Mouse (Mus musculus) Patski (cell line): Measurements from ENCODE around the gene Kalrn. TPM values are rescaled to one million over a fixed set of nuclear protein-coding genes. Genes with fewer than 3 reads are reported as not detected.

ENCODE experiments used
- ATAC-seq: fragments of 100-300 bp; one replicate; pipeline ENCODE4 v1.8.0; 2021
- CTCF ChIA-PET: fragments of 350-600 bp; sonication (Branson Sonifier 250); formaldehyde crosslinking; loops from one replicate; lab custom pipeline; 2022; ENCODE audit warnings: inconsistent platforms; lab: Charles Lee
- POLR2A ChIA-PET: fragments of 350-600 bp; sonication (Branson Sonifier 250); formaldehyde crosslinking; loops from one replicate; lab custom pipeline; 2022; ENCODE audit warnings: antibody characterized with exemption, inconsistent platforms; lab: Charles Lee
- DNase-seq: peaks from one replicate; pipeline ENCODE4 v3.0.0-alpha.2; 2011; ENCODE audit warnings: low read depth, low spot score
- H3K27me3 ChIP-seq: fragments of 371-371 bp; one replicate; pipeline ENCODE4 v1.5.1; 2021
- CTCF ChIP-seq: fragments of 100-300 bp; IDR thresholded peaks from one replicate; pipeline ENCODE4 v1.5.1; 2021
- in situ Hi-C: fragments of 300-500 bp; cut with MboI; formaldehyde crosslinking; loops from 3 replicates; pipeline ENCODE4 v1.11.1; 2018; ENCODE audit warnings: low pct_unique_long_range_greater_than_20kb, mixed read lengths
- polyA plus RNA-seq: library from polyadenylated mRNA; unstranded; gene quantifications from one replicate; pipeline ENCODE4 v1.2.3, GENCODE M21; 2021

Kalrn gene
- polyA plus RNA-seq, 1 experiment from 2014 or later: 25.1 TPM

DNA sequence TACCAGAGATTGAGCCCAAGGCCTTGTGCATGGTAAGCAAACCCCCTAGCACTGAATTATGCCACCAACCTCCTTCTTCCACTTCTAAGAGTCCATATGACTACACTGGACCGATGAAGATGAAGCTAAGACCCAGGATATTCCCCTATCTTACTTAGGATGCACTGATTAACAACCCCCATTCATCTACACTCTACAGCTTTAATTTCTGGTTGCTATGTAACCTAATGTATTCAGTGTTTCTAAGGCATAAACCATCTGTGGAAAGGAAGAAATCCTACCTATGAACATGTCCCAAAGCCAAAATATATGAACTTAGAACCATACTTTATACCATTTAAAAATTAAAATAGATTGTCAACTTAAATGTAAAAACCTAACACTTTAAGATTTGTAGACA is 18.6 kb upstream of the Kalrn start:
- H3K27me3 ChIP-seq: peaks cover 6% of the 10 kb centered on the region
- CTCF ChIA-PET: interaction anchor here (1.4 kb wide), 1 partner anchor 16 kb away, joined by 3 read pairs; no protein-coding TSS in a partner anchor
- in situ Hi-C loops: no loop called here
- DNase-seq (no peak), ATAC-seq (no peak)
- POLR2A ChIA-PET: no interaction called here
- TF ChIP-seq CTCF: no peak

GRCm38 (mm10) chr16:34579671-34580326 is 6.5 kb upstream of the Kalrn start:
- H3K27me3 ChIP-seq: no peaks in the 10 kb centered on the region
- POLR2A ChIA-PET: no interaction called here
- CTCF ChIA-PET: no interaction called here
- in situ Hi-C loops: no loop called here
- ATAC-seq: no peak
- peak; percentile 32 for TF ChIP-seq CTCF
- DNase-seq: no peak

DNA sequence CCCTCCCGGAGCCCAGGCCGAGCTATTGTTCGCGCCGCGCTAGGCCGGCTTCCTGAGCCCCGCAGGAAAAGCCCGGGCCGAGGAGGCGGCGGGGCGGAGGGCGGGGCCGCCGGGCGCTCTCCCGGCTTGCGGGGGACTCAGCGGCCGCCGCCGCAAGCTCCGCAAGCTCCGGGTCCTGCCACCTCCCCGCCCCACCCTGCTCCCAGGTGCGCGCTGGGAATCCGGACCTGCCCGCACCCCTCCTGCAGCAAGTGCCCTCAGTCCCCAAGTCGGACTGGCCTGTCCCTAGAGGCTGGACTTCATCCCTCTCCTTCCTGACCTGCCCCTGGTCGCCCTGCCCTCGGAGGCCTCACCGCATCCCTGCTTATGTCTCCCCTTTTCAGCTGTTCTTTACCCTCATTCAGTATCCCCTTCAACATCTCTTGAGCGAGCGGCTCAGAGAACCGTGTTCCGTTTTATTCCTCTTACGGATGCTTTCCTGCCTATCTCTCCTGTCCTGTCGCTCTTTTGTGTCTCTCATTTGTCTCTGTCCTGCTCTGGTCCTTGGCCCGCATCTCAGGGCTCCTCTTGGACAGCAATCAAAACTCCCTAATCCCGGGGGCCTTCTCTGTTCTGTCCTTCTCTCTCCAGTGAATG is 642 bp upstream of the Kalrn start:
- no peak for TF ChIP-seq CTCF
- CTCF ChIA-PET: interaction anchor here (0.5 to 2.6 kb wide), 6 partner anchors 14 to 215 kb away, joined by 3 to 11 read pairs (median 3); no protein-coding TSS in a partner anchor
- POLR2A ChIA-PET: interaction anchor here (0.6 to 1.2 kb wide), 3 partner anchors 14 to 56 kb away, joined by 3 to 11 read pairs (median 4); no protein-coding TSS in a partner anchor
- peak; percentile 40 for ATAC-seq
- DNase-seq: no peak
- no peaks in the 10 kb centered on the region for H3K27me3 ChIP-seq
- in situ Hi-C loops: loop anchor here (5.0 to 25.0 kb wide), 2 partner anchors 37 to 712 kb away; no protein-coding TSS in a partner anchor

DNA sequence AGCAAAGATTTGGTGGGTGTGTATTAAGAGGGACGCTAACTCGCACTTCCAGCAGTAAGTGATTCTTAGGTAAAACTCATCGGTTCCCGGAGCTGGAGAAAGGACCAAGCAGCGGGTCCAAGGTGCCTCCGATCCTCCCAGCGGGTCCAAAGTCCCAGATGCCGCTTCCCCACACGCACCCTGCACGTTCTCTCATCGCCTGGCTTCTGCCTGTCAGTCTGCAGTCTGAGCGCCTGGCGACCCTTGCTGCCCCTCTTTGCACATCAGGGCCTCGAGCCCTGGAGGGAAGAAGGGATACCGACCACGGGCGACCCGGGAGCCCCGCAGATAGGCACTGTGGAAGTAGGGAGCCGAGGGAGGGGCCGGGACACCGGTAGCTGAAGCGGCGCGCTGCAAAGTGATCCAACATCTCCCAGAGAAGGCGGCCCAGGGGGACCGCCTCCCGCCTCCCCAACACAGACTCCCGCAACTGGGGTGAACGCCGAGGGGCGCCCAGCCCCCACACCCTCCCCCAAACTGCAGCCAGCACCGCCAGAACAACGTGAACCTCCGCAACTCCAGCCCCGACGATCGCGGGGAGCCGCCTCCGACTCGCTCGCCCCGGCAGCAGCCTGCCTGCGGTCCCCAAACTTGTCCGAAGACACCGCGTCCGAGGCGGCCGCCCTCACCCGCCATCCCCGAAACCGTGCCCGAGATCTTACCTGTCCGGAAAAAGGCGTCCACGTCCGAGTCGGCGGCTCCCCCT is 754 bp downstream of the Kalrn start:
- no peak for TF ChIP-seq CTCF
- CTCF ChIA-PET: interaction anchor here (0.7 to 2.6 kb wide), 8 partner anchors 12 to 40 kb away, joined by 3 to 11 read pairs (median 4); no protein-coding TSS in a partner anchor

DNA sequence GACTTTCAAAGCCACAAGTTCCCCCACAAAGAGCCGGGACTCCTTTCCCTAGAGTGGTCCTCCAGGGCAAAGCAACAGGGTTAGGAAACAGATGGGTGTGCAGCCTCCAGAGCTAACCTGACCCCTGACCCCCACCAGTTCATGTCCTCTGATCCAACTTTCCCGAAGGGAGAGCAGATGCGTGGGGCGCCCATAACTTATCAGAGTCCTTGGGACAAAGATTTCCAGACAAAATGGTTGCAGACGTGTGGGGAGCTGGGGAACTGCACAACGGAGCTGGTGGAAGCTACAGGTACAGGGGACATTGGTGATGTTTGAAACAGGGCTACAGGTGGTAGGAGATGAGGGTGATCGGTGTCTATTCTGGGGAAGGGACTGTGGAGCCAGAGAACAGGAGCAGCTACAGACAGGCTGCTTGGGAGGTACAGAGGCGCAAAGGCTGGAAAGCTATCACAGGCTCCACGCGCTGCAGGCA is 1.4 kb downstream of the Kalrn start:
- H3K27me3 ChIP-seq: no peaks in the 10 kb centered on the region
- in situ Hi-C loops: loop anchor here (5.0 to 25.0 kb wide), 2 partner anchors 35 to 710 kb away; no protein-coding TSS in a partner anchor
- DNase-seq: no peak
- no peak for TF ChIP-seq CTCF
- CTCF ChIA-PET: interaction anchor here (0.7 to 2.6 kb wide), 5 partner anchors 12 to 39 kb away, joined by 3 to 11 read pairs (median 5); no protein-coding TSS in a partner anchor
- no peak for ATAC-seq
- POLR2A ChIA-PET: interaction anchor here (0.8 to 1.7 kb wide), 3 partner anchors 21 to 95 kb away, joined by 3 read pairs; no protein-coding TSS in a partner anchor

More for the DNA sequence above, 754 bp downstream of the Kalrn start:
- ATAC-seq (no peak), DNase-seq (no peak)
- H3K27me3 ChIP-seq: no peaks in the 10 kb centered on the region
- POLR2A ChIA-PET: interaction anchor here (0.8 to 1.7 kb wide), 3 partner anchors 41 to 94 kb away, joined by 3 read pairs; no protein-coding TSS in a partner anchor
- in situ Hi-C loops: loop anchor here (5.0 to 25.0 kb wide), 2 partner anchors 35 to 710 kb away; no protein-coding TSS in a partner anchor

GRCm38 (mm10) chr16:34569897-34570296 is 3.4 kb downstream of the Kalrn start:
- TF ChIP-seq CTCF: no peak
- DNase-seq (no peak), ATAC-seq (no peak)
- no peaks in the 10 kb centered on the region for H3K27me3 ChIP-seq
- CTCF ChIA-PET: interaction anchor here (1.1 to 1.3 kb wide), 2 partner anchors 16 to 27 kb away, joined by 3 read pairs; no protein-coding TSS in a partner anchor
- in situ Hi-C loops: loop anchor here (5.0 to 25.0 kb wide), 2 partner anchors 33 to 708 kb away; no protein-coding TSS in a partner anchor
- POLR2A ChIA-PET: no interaction called here

DNA sequence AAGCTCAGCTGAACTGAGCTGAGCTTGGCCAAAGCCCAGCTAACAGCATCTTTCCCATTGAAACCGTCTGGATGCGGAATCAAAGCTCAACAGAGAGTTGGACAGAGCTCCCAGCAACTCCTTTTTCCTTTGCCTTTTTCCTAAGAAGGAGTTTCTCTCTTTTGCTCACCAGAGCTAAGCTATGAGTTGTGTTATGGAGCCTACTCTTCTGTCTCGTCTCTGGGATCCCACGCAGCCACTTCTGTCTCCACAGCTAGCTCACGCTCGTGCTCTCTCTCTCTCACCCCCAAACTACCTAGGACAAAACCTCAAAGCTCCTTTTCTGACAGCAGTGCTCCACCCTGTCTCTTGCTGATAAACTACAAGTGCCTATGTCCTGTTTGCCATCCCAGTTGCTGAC is 4.5 kb downstream of the Kalrn start:
- CTCF ChIA-PET: interaction anchor here (1.0 to 1.3 kb wide), 3 partner anchors 15 to 98 kb away, joined by 3 read pairs; no protein-coding TSS in a partner anchor

GRCm38 (mm10) chr16:34563593-34564280 is 9.6 kb downstream of the Kalrn start:
- no peak for TF ChIP-seq CTCF
- no peaks in the 10 kb centered on the region for H3K27me3 ChIP-seq
- ATAC-seq: no peak
- DNase-seq: no peak
- POLR2A ChIA-PET: no interaction called here
- in situ Hi-C loops: loop anchor here (5.0 to 25.0 kb wide), 2 partner anchors 39 to 701 kb away; no protein-coding TSS in a partner anchor
- CTCF ChIA-PET: interaction anchor here (1.3 to 2.0 kb wide), 2 partner anchors 10 to 12 kb away, joined by 3 to 5 read pairs; no protein-coding TSS in a partner anchor

More for the DNA sequence above, 4.5 kb downstream of the Kalrn start:
- POLR2A ChIA-PET: no interaction called here
- ATAC-seq: no peak
- DNase-seq: no peak
- H3K27me3 ChIP-seq: no peaks in the 10 kb centered on the region
- in situ Hi-C loops: loop anchor here (25.0 kb wide), 1 partner anchor 707 kb away; no protein-coding TSS in a partner anchor
- TF ChIP-seq CTCF: no peak

GRCm38 (mm10) chr16:34561734-34562135 is 11.6 kb downstream of the Kalrn start:
- CTCF ChIA-PET: interaction anchor here (1.0 to 3.0 kb wide), 2 partner anchors 11 to 16 kb away, joined by 3 to 11 read pairs; partner anchors contain the start of gene Kalrn
- ATAC-seq: no peak
- POLR2A ChIA-PET: no interaction called here
- no peaks in the 10 kb centered on the region for H3K27me3 ChIP-seq
- no peak for DNase-seq
- TF ChIP-seq CTCF: no peak
- in situ Hi-C loops: loop anchor here (5.0 to 25.0 kb wide), 2 partner anchors 41 to 699 kb away; no protein-coding TSS in a partner anchor
